Mouse (Mus musculus) lung, embryonic 15.5 days (tissue): ENCODE results near the gene Tmprss5. TPM values are rescaled to one million over a fixed set of nuclear protein-coding genes. Genes with fewer than 3 reads are reported as not detected.

Source experiments
- ATAC-seq: fragments of 200-750 bp; cut with Nextera tagmentation; 2 replicates; pipeline ENCODE4 v1.8.0; 2017; ENCODE audit warnings: moderate number of reproducible peaks, borderline replicate concordance; ENCODE audit not compliant: low FRiP score, low TSS enrichment; ENCODE audit errors: extremely low read depth
- H3K27ac ChIP-seq: fragments of 300-500 bp; sonication (generic); 2 replicates; pipeline ENCODE4 v1.5.1; 2015; ENCODE audit warnings: moderate library complexity, mild to moderate bottlenecking, inconsistent platforms
- H3K27me3 ChIP-seq: fragments of 300-500 bp; sonication (generic); 2 replicates; pipeline ENCODE4 v1.6.1; 2015; ENCODE audit warnings: inconsistent platforms
- H3K36me3 ChIP-seq: fragments of 300-500 bp; sonication (generic); 2 replicates; pipeline ENCODE4 v1.6.1; 2015; ENCODE audit warnings: inconsistent platforms
- H3K4me1 ChIP-seq: fragments of 300-500 bp; sonication (generic); 2 replicates; pipeline ENCODE4 v1.6.1; 2015; ENCODE audit warnings: inconsistent platforms
- H3K4me2 ChIP-seq: fragments of 300-500 bp; sonication (generic); 2 replicates; pipeline ENCODE4 v1.6.1; 2015; ENCODE audit warnings: inconsistent platforms, mild to moderate bottlenecking, moderate library complexity
- H3K4me3 ChIP-seq: fragments of 300-500 bp; sonication (generic); 2 replicates; pipeline ENCODE4 v1.5.1; 2015; ENCODE audit warnings: mild to moderate bottlenecking, inconsistent platforms
- H3K9ac ChIP-seq: fragments of 300-500 bp; sonication (generic); 2 replicates; pipeline ENCODE4 v1.6.1; 2015; ENCODE audit warnings: inconsistent platforms
- H3K9me3 ChIP-seq: fragments of 300-500 bp; sonication (generic); 2 replicates; pipeline ENCODE4 v1.6.1; 2016; ENCODE audit warnings: inconsistent platforms
- WGBS: fragments of 180-500 bp; shearing (Covaris S2); methylation state at CpG from one replicate; pipeline ENCODE4 v1.1.7; 2015; 5-methylcytosine and 5-hydroxymethylcytosine counted together
- polyA plus RNA-seq: library from polyadenylated mRNA; unstranded; fragments of >200 nt; fragmentation: Nextera tagmentation; extraction: Ambion mirVana; gene quantifications from 2 replicates; pipeline ENCODE4 v1.2.1, GENCODE M21; 2015

Tmprss5 gene
- polyA plus RNA-seq, 1 experiment from 2014 or later: 0.67 TPM

DNA sequence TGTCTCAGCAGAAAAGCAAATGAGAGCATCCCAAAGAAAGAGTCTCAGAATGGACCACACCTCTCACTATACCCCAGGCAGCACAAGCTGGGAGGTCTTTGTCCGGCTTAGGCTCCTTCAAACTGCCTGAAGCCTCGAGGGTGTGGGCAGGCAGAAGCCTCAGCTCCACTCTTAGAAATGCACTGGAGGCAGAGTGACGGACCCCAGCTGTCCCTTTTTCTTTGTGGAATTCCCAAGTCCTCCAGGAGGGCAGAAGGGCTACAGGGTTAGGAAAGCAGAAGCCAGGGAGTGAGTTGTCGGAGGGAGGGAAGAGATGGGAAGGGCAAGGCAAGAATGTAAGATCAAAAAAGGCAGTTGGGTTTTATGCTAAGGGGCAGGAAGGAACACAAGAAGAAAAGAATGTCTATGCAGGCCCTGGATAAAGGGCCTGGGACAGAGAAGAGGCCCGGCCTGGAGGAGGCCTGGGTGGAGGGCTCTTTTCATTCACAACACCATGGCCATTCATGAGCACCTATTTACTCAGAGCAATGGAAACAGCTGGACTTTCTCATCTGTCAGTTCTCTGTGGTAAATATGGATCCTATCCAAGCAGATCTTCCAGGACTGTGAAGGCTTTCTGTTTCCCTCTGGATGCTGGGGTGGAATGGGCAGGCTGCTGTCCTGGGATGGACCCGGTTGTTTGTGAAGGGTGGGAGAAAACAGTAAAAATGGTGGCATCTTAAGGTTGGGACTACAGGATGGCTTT, 29.6 kb downstream of the Tmprss5 start:
- H3K9me3 ChIP-seq: no peaks in the 10 kb centered on the region
- no peaks in the 10 kb centered on the region for H3K27me3 ChIP-seq
- WGBS: 29% methylated on average over 6 of the region's 6 CpGs
- no peak overlapping the region for H3K4me2 ChIP-seq
- peak; percentile 87 for ATAC-seq
- no peak overlapping the region for H3K9ac ChIP-seq
- no peaks in the 10 kb centered on the region for H3K36me3 ChIP-seq
- peaks cover 23% of the 10 kb centered on the region; the same call in 1 of the 2 replicates for H3K4me1 ChIP-seq
- peak overlapping the region; percentile 82 for H3K27ac ChIP-seq
- H3K4me3 ChIP-seq: no peak overlapping the region

- no peaks in the 10 kb centered on the region for H3K27me3 ChIP-seq
- no peak overlapping the region for H3K4me2 ChIP-seq
- H3K36me3 ChIP-seq: no peaks in the 10 kb centered on the region
- no peak for ATAC-seq
- no peaks in the 10 kb centered on the region for H3K9me3 ChIP-seq
- H3K4me3 ChIP-seq: no peak overlapping the region
- peaks cover 23% of the 10 kb centered on the region; the same call in 1 of the 2 replicates for H3K4me1 ChIP-seq
- H3K27ac ChIP-seq: peak overlapping the region; percentile 82
- WGBS: 49% methylated on average over 5 of the region's 5 CpGs
- no peak overlapping the region for H3K9ac ChIP-seq
These were observed 30.2 kb downstream of the Tmprss5 start for GRCm38 (mm10) chr9:49111296-49111695.

DNA sequence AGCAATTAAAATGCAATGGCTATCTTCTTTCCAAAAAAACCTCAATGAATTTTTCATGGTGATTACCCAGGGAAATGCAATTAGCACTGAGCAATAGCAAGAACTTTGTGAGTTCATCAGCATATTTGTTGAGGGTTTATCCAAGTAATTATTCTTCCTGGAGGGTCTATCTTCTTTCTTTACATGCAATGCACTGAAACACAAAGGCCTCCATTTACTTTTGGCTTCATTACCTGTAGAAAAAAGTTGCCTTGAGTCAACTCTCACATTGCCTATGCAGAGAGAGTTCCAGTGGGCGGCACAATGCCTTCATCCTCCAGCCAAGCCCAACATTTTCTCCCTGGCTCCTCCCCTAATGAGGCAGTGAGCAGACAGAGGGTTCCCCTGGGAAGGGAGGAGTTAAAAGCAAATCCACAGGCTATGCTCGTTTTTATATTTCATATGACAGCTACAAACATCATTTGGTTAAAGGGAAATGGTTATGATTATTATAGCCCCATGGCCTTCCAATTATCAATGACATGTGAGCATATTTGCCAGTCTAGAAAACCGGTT, 37.3 kb downstream of the Tmprss5 start:
- ATAC-seq: no peak
- Histone ChIP-seq H3K9me3 (no peaks in the 10 kb centered on the region), H3K4me3 (no peak overlapping the region), H3K9ac (no peak overlapping the region), H3K27ac (no peak overlapping the region), H3K4me1 (no peaks in the 10 kb centered on the region), H3K4me2 (no peak overlapping the region), H3K27me3 (no peaks in the 10 kb centered on the region), H3K36me3 (no peaks in the 10 kb centered on the region)
- WGBS: 31% methylated on average over 3 of the region's 3 CpGs

GRCm38 (mm10) chr9:49119759-49120158, 38.7 kb downstream of the Tmprss5 start:
- Histone ChIP-seq H3K4me2 (no peak overlapping the region), H3K4me3 (no peak overlapping the region), H3K27ac (no peak overlapping the region), H3K4me1 (no peaks in the 10 kb centered on the region), H3K36me3 (no peaks in the 10 kb centered on the region), H3K9me3 (no peaks in the 10 kb centered on the region), H3K27me3 (no peaks in the 10 kb centered on the region), H3K9ac (no peak overlapping the region)
- no peak for ATAC-seq
- 81% methylated on average over 4 of the region's 4 CpGs for WGBS

DNA sequence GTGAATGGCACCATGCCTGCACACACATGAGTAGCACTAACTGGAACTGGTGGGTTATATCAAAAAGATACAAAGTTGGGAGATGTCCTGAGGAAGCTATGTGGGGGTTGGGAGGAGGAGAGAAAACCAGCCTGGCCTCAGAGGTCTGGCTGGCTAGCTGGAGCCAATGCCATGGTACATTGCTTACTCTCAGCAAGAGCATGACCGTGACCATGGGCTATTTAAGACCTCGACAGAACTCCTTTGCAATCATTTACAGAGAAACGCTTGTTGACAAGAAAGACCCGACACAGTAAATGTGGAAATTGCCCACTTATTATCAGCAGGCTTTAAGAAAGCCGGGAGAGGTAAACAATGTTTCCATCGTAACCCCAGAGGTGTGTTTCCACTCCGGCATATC, 44.6 kb downstream of the Tmprss5 start:
- Histone ChIP-seq H3K4me3 (no peak overlapping the region), H3K4me1 (no peaks in the 10 kb centered on the region), H3K9ac (no peak overlapping the region), H3K9me3 (no peaks in the 10 kb centered on the region), H3K27me3 (no peaks in the 10 kb centered on the region), H3K4me2 (no peak overlapping the region), H3K36me3 (no peaks in the 10 kb centered on the region), H3K27ac (no peak overlapping the region)
- no peak for ATAC-seq
- WGBS: 67% methylated on average over 7 of the region's 7 CpGs

DNA sequence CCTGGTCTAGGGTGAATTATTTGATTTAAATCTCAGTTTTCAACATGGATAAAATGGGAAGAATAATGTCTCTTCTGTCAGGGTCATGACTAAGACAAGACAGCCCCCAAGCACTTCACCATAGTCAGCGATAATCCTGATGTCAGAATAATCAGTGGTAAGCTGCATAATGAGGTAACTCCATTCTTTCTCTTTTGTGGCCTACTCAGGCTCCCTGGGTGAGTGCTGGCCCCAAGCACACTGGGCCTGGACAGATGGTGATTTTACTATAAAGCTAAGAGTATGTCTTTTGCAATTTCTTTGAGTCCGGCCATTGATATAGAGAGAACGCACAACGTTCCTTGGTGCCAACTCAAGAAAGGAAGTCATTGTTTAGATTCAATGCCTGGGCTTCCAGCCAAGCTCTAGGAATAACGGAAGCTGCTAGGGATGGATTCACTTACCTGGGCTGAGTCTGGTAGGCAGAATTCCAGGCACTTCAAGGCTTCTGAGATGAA, 49.5 kb downstream of the Tmprss5 start:
- H3K4me1 ChIP-seq: no peaks in the 10 kb centered on the region
- H3K4me2 ChIP-seq: no peak overlapping the region
- 31% methylated on average over 5 of the region's 5 CpGs for WGBS
- H3K36me3 ChIP-seq: no peaks in the 10 kb centered on the region
- no peak overlapping the region for H3K27ac ChIP-seq
- H3K4me3 ChIP-seq: no peak overlapping the region
- no peaks in the 10 kb centered on the region for H3K27me3 ChIP-seq
- H3K9ac ChIP-seq: no peak overlapping the region
- no peaks in the 10 kb centered on the region for H3K9me3 ChIP-seq
- no peak for ATAC-seq

DNA sequence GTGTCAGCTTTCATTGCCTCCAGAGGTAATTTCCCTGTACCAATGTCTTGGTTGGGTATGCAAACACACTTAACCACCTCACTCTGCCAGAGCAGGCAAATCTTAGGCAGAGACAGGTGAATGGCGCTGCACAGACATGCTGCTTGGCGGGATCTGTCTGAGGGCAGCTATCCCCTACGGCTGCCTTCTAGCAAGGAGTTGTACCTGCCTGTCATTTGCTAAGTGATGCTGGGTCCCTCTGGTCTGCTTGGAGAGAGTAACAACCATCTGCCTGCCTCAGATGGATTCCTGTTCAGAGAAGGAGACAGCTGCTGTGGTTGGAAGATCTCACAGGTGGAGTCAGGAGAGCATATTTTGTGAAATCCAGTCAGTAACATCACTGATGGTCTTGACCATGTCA, 62.8 kb downstream of the Tmprss5 start:
- no peak overlapping the region for H3K27ac ChIP-seq
- H3K9me3 ChIP-seq: no peaks in the 10 kb centered on the region
- H3K9ac ChIP-seq: no peak overlapping the region
- 55% methylated on average over 3 of the region's 3 CpGs for WGBS
- no peaks in the 10 kb centered on the region for H3K36me3 ChIP-seq
- no peak overlapping the region for H3K4me2 ChIP-seq
- H3K4me1 ChIP-seq: no peaks in the 10 kb centered on the region
- no peak for ATAC-seq
- no peak overlapping the region for H3K4me3 ChIP-seq
- no peaks in the 10 kb centered on the region for H3K27me3 ChIP-seq

- 64% methylated on average over 8 of the region's 8 CpGs for WGBS
- no peak for ATAC-seq
- Histone ChIP-seq H3K9ac (no peak overlapping the region), H3K4me1 (no peaks in the 10 kb centered on the region), H3K27me3 (no peaks in the 10 kb centered on the region), H3K9me3 (no peaks in the 10 kb centered on the region), H3K4me3 (no peak overlapping the region), H3K36me3 (no peaks in the 10 kb centered on the region), H3K4me2 (no peak overlapping the region), H3K27ac (no peak overlapping the region)
These were observed 64.7 kb downstream of the Tmprss5 start for GRCm38 (mm10) chr9:49145776-49146175.

- Histone ChIP-seq H3K4me1 (no peaks in the 10 kb centered on the region), H3K36me3 (no peaks in the 10 kb centered on the region), H3K9ac (no peak overlapping the region), H3K27ac (no peak overlapping the region), H3K4me2 (no peak overlapping the region), H3K9me3 (no peaks in the 10 kb centered on the region), H3K27me3 (no peaks in the 10 kb centered on the region), H3K4me3 (no peak overlapping the region)
- no peak for ATAC-seq
- WGBS: 75% methylated on average over 3 of the region's 3 CpGs
These were observed 66.0 kb downstream of the Tmprss5 start for GRCm38 (mm10) chr9:49147031-49147430.

Other genes with a start within 250 kb of the Tmprss5 start
- gene Zbtb16, start 245.0 kb upstream of the Tmprss5 start, polyA plus RNA-seq: 5.1 and 7.0 TPM in 2 replicates
- 0.74 and 2.1 TPM in 2 replicates for gene Htr3a, start 170.2 kb upstream of the Tmprss5 start, polyA plus RNA-seq
- 0.20 TPM in 1 of 2 replicates, not detected in the other for gene Htr3b, start 116.3 kb upstream of the Tmprss5 start, polyA plus RNA-seq
- 29.0 and 32.2 TPM in 2 replicates for gene Usp28, start 95.9 kb upstream of the Tmprss5 start, polyA plus RNA-seq
- 42.3 and 43.4 TPM in 2 replicates for gene Zw10, start 25.6 kb upstream of the Tmprss5 start, polyA plus RNA-seq
- not detected in 2 replicates for gene Gm4894, start 169.3 kb downstream of the Tmprss5 start, polyA plus RNA-seq